Mouse (Mus musculus) activated CD4-positive, CD25-positive, alpha-beta regulatory T cell, adult 9 weeks (primary cell): ENCODE results near the gene Abcc8. TPM values are rescaled to one million over a fixed set of nuclear protein-coding genes. Genes with fewer than 3 reads are reported as not detected.

Source experiments
- polyA plus RNA-seq: library from polyadenylated mRNA; unstranded; fragments of 100-300 nt; shearing (Covaris generic); gene quantifications from one replicate; pipeline ENCODE4 v1.2.1, GENCODE M21; 2017

The Abcc8 gene
- polyA plus RNA-seq, result not detected

GRCm38 (mm10) chr7:46179431-46180275 is at the start of gene Abcc8:
Abcc8 (minus strand) TSS chr7:46180033.

GRCm38 (mm10) chr7:46100563-46100962 is 79.3 kb downstream of the Abcc8 start, which contains the start of gene Kcnj11:
Kcnj11 (minus strand) TSS chr7:46100764.

Other genes starting within 250 kb of the Abcc8 start
- gene Abcc6, start 149.7 kb downstream of the Abcc8 start, polyA plus RNA-seq, result not detected
- gene Nomo1, start 146.3 kb downstream of the Abcc8 start, polyA plus RNA-seq, result 22.0 TPM
- not detected for gene Kcnj11, start 79.3 kb downstream of the Abcc8 start, polyA plus RNA-seq
- not detected for gene Ush1c, start 58.5 kb upstream of the Abcc8 start, polyA plus RNA-seq
- not detected for gene Otog, start 61.0 kb upstream of the Abcc8 start, polyA plus RNA-seq
- not detected for gene Myod1, start 196.4 kb upstream of the Abcc8 start, polyA plus RNA-seq
- not detected for gene Kcnc1, start 216.5 kb upstream of the Abcc8 start, polyA plus RNA-seq